Mouse (Mus musculus) liver, embryonic 13.5 days (tissue): Measurements from ENCODE around the gene Spg7. TPM values are rescaled to one million over a fixed set of nuclear protein-coding genes. Genes with fewer than 3 reads are reported as not detected.
"Not testable (repeated sequence)": the region's sequence is repeated elsewhere in the genome, so short reads cannot be mapped to it uniquely, and the experiment has no call there.

Source experiments
- ATAC-seq: fragments of 200-750 bp; cut with Nextera tagmentation; 2 replicates; pipeline ENCODE4 v1.8.0; 2017; ENCODE audit warnings: low read depth, mild to moderate bottlenecking, moderate number of reproducible peaks, moderate library complexity
- DNase-seq: peaks from one replicate; pipeline ENCODE4 v3.0.0; 2022
- H3K27ac ChIP-seq: fragments of 300-500 bp; sonication (generic); 2 replicates; pipeline ENCODE4 v1.5.1; 2015; ENCODE audit warnings: moderate library complexity, mild to moderate bottlenecking, inconsistent platforms
- H3K27me3 ChIP-seq: fragments of 300-500 bp; sonication (generic); 2 replicates; pipeline ENCODE4 v1.6.1; 2015; ENCODE audit warnings: mild to moderate bottlenecking, inconsistent platforms
- H3K36me3 ChIP-seq: fragments of 300-500 bp; sonication (generic); 2 replicates; pipeline ENCODE4 v1.6.1; 2015; ENCODE audit warnings: mild to moderate bottlenecking, inconsistent platforms
- H3K4me1 ChIP-seq: fragments of 300-500 bp; sonication (generic); replicated peaks from 2 replicates; pipeline ENCODE4 v1.6.1; 2015; ENCODE audit warnings: inconsistent platforms
- H3K4me2 ChIP-seq: fragments of 300-500 bp; sonication (generic); 2 replicates; pipeline ENCODE4 v1.6.1; 2015; ENCODE audit warnings: inconsistent platforms, mild to moderate bottlenecking, moderate library complexity
- H3K4me3 ChIP-seq: fragments of 300-500 bp; sonication (generic); replicated peaks from 2 replicates; pipeline ENCODE4 v1.5.1; 2015; ENCODE audit warnings: mild to moderate bottlenecking, inconsistent platforms
- H3K9ac ChIP-seq: fragments of 300-500 bp; sonication (generic); 2 replicates; pipeline ENCODE4 v1.6.1; 2015; ENCODE audit warnings: mild to moderate bottlenecking, inconsistent platforms
- H3K9me3 ChIP-seq: fragments of 300-500 bp; sonication (generic); replicated peaks from 2 replicates; pipeline ENCODE4 v1.6.1; 2016; ENCODE audit warnings: inconsistent platforms
- WGBS: fragments of 180-500 bp; shearing (Covaris S2); methylation state at CpG from one replicate; pipeline ENCODE4 v1.1.7; 2015; ENCODE audit not compliant: insufficient replicate concordance; 5-methylcytosine and 5-hydroxymethylcytosine counted together
- polyA plus RNA-seq: library from polyadenylated mRNA; unstranded; fragments of >200 nt; fragmentation: Nextera tagmentation; extraction: Ambion mirVana; gene quantifications from 2 replicates; pipeline ENCODE4 v1.2.1, GENCODE M21; 2015

Spg7 gene
- polyA plus RNA-seq, 1 experiment from 2014 or later = 25.3 TPM

DNA sequence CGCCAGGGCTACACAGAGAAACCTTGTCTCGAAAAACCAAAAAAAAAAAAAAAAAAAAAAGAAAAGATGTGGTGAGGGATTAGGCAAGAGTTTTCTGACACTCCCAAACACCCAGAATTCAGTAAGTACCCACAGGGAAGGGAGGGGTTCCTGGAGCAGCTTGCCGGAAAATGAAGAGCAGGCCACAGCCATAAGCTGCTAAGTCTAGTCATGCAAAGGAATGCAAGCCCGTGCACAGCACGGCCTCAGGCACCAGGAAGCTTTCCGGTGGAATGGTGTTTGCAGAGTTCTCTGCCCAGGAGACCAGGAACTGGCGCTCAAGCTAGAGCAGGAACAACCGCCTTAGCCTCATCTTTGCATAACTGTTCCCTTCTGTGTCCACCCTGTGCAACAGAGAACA lies 37.5 kb downstream of the Spg7 start:
- no peaks in the 10 kb centered on the region for H3K27me3 ChIP-seq
- no peak overlapping the region for H3K4me3 ChIP-seq
- ATAC-seq (no peak), DNase-seq (no peak)
- H3K36me3 ChIP-seq = peaks cover 49% of the 10 kb centered on the region
- WGBS = 62% methylated on average over 8 of the region's 8 CpGs
- no peak overlapping the region for H3K9ac ChIP-seq
- no peaks in the 10 kb centered on the region for H3K9me3 ChIP-seq
- H3K27ac ChIP-seq = 0 out of 2 replicates have a peak overlapping the region, but pooled peaks have one; percentile 18
- H3K4me2 ChIP-seq = no peak overlapping the region
- H3K4me1 ChIP-seq = peaks cover 26% of the 10 kb centered on the region

GRCm38 (mm10) chr8:123101244-123101643 lies 38.5 kb downstream of the Spg7 start:
- Histone ChIP-seq H3K4me2 (peak overlapping the region; percentile 75), H3K36me3 (peaks cover 48% of the 10 kb centered on the region), H3K9me3 (no peaks in the 10 kb centered on the region), H3K4me3 (0 out of 2 replicates have a peak overlapping the region, but pooled peaks have one; percentile 73), H3K27me3 (no peaks in the 10 kb centered on the region), H3K27ac (peak overlapping the region; percentile 18; the same call in 1 of the 2 replicates), H3K9ac (peak overlapping the region; percentile 96; the same call in 1 of the 2 replicates), H3K4me1 (peaks cover 26% of the 10 kb centered on the region)
- ATAC-seq (no peak), DNase-seq (no peak)
- 72% methylated on average over 4 of the region's 4 CpGs for WGBS

DNA sequence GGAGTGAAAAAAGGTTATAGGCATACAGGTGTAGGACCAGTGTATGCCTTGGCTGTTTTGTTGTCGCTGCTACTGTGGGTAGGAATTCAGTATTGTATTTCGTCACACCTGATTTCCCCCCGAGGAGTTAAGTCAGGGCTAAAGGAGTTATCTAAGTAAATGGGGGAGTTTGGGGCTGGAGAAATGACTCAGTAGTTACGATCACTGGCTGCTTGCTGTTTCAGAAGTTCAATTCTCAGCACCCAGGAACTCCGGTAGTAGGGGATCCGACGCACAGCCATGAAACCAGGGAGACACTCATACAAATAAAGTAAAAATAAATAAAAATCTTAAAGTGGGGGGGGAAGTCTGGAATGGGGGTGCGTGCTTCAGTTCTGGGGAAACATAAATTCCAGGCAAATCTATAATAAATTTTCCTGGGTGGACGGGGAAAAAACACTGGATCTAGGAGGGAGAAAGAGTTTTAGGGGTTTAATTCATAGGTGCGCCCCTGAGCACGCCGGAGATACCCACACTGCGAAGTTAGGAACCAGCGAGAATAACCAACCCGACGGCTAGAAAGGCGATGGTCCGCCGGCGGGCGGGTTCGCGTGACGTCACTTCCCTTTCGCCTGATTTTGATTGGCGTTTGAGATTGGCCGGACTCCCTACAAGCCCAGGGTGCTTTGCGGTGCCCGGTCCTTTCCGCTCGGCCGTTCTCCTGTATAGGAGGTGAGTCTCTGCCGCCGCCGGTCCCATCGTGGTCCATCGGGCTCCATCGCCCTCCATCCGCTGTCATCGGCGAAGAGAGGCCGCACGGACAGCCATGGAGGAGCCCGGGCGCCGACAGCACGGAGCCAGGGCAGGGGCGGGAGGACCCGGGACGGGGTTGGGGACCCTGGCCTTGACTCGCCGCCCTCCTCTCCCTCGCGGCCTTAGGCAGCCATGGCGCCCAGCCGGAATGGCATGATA lies 39.3 kb downstream of the Spg7 start, which contains the start of gene Rpl13:
Rpl13 (plus strand) TSS at position 616 of the 951 bp plus-strand sequence.
- Histone ChIP-seq H3K27me3 (no peaks in the 10 kb centered on the region), H3K27ac (peak within 1 kb of the TSS; percentile 90), H3K4me3 (peak within 1 kb of the TSS; percentile 73), H3K9ac (peak within 1 kb of the TSS; percentile 96), H3K4me2 (peak within 1 kb of the TSS; percentile 75), H3K4me1 (peaks cover 26% of the 10 kb centered on the region), H3K36me3 (peaks cover 45% of the 10 kb centered on the region), H3K9me3 (no peaks in the 10 kb centered on the region)
- DNase-seq (peak; percentile 92), ATAC-seq (peak; percentile 91)
- under 1% methylated on average over 55 of the region's 56 CpGs for WGBS

DNA sequence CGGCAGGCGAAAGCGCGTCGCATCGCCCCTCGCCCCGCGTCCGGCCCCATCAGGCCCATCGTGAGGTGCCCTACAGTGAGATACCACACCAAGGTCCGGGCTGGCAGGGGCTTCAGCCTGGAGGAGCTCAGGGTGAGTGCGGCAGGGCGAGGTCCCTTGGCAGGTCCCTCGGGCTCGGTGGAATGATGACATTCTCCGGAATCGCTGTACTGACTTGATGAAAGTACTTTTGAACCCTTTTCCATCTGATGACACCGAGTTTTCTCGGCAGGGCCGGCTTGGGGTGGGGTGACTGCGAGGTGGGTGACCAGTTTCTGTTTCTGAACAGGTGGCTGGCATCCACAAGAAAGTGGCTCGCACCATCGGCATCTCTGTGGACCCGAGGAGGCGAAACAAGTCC lies 40.1 kb downstream of the Spg7 start:
- Histone ChIP-seq H3K36me3 (peaks cover 37% of the 10 kb centered on the region), H3K9ac (peak overlapping the region; percentile 96), H3K4me3 (peak overlapping the region; percentile 73), H3K4me2 (peak overlapping the region; percentile 75), H3K4me1 (peaks cover 26% of the 10 kb centered on the region), H3K27ac (peak overlapping the region; percentile 90)
- not testable (repeated sequence) for ATAC-seq, H3K27me3 ChIP-seq, DNase-seq, H3K9me3 ChIP-seq
- under 1% methylated on average over 26 of the region's 26 CpGs for WGBS

GRCm38 (mm10) chr8:123103285-123103684 lies 40.5 kb downstream of the Spg7 start:
- DNase-seq (peak; percentile 23), ATAC-seq (no peak)
- Histone ChIP-seq H3K4me3 (peak overlapping the region; percentile 73), H3K4me1 (peaks cover 26% of the 10 kb centered on the region), H3K9me3 (no peaks in the 10 kb centered on the region), H3K27ac (peak overlapping the region; percentile 90), H3K9ac (peak overlapping the region; percentile 96), H3K27me3 (no peaks in the 10 kb centered on the region), H3K4me2 (peak overlapping the region; percentile 75), H3K36me3 (peaks cover 33% of the 10 kb centered on the region)
- 5% methylated on average over 15 of the region's 15 CpGs for WGBS

GRCm38 (mm10) chr8:123104046-123104767 lies 41.5 kb downstream of the Spg7 start:
- no peak for ATAC-seq
- peak overlapping the region; percentile 90 for H3K27ac ChIP-seq
- no peaks in the 10 kb centered on the region for H3K9me3 ChIP-seq
- DNase-seq = no peak
- H3K27me3 ChIP-seq = no peaks in the 10 kb centered on the region
- H3K4me2 ChIP-seq = peak overlapping the region; percentile 75
- 66% methylated on average over 6 of the region's 6 CpGs for WGBS
- H3K4me1 ChIP-seq = peaks cover 26% of the 10 kb centered on the region
- H3K36me3 ChIP-seq = peaks cover 29% of the 10 kb centered on the region
- H3K4me3 ChIP-seq = peak overlapping the region; percentile 73
- H3K9ac ChIP-seq = peak overlapping the region; percentile 96

DNA sequence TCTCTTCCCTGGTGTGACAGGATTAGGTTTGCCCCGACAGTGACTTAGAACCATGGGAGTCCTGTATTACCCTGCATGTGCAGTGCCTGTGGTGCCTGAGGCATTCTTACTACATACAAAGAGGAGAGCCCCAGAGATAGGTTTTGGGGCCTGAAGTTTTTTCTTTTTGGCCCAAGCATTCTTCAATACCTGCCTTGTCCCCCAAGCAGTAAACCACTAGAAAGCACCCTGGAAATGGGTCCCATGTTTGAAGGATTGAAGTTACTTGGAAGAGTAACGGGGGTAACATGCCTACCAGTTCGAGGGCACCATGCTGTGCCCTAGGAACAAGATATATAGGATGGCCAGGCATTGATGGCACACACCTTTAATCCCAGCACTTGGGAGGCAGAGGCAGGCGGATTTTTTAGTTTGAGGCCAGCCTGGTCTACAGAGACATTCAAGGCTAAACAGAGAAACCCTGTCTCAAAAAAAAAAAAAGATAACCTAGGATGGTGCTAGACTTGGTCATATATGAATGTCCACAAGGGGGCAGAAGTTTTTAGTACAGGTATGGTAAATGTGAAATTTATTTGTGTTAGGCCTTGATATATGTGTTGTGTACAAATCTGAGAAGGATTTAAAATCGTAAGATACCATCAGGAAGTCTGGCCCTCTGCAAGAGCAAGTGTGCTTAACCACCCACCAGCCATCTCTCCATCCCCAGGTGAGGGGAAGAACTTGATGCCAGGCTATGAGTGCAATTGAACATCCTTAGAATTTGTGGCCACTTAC lies 43.0 kb downstream of the Spg7 start:
- no peak overlapping the region for H3K4me2 ChIP-seq
- no peaks in the 10 kb centered on the region for H3K27me3 ChIP-seq
- WGBS = 44% methylated on average over 5 of the region's 5 CpGs
- no peak overlapping the region; the same call in 1 of the 2 replicates for H3K27ac ChIP-seq
- peaks cover 29% of the 10 kb centered on the region for H3K36me3 ChIP-seq
- H3K4me3 ChIP-seq = no peak overlapping the region
- DNase-seq (no peak), ATAC-seq (no peak)
- H3K9ac ChIP-seq = no peak overlapping the region
- H3K4me1 ChIP-seq = peaks cover 24% of the 10 kb centered on the region
- no peaks in the 10 kb centered on the region for H3K9me3 ChIP-seq

DNA sequence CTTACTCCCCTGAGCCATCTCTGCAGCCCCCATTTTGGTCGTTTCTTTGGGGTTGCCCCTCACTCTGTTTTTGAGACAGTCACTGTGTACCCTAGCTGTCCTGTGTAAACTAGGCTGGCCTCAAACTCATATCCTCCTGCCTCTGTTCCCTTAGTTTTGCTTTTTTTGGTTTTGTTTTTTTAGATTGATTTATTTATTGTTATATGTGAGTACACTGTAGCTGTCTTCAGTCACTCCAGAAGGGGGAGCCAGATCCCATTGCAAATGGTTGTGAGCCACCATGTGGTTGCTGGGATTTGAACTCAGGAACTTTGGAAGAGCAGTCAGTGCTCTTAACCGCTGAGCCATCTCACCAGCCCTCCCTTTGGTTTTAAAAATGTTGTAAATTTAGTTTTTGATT lies 43.8 kb downstream of the Spg7 start:
- 46% methylated on average over 2 of the region's 2 CpGs for WGBS
- H3K4me2 ChIP-seq = no peak overlapping the region

DNA sequence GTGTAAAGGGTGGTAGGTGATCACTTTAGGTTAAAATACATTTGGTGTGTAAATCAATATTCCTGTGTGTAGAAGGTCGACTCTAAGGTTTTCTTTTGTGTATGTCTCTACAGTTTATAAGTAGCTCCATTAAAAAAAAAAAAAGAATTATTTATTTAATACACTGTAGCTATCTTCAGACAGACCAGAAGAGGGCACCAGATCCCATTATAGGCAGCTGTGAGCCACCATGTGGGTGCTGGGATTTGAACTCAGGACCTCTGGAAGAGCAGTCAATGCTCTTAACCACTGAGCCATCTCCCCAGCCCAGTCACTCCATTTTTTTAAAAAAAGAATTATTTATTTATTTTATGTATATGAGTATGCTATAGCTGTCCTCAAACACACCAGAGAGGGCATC lies 45.3 kb downstream of the Spg7 start:
- Histone ChIP-seq H3K4me1 (peaks cover 24% of the 10 kb centered on the region), H3K27me3 (0 out of 2 replicates have a peak, but pooled peaks cover 4% of the 10 kb centered on the region), H3K36me3 (peaks cover 27% of the 10 kb centered on the region), H3K27ac (no peak overlapping the region), H3K9me3 (no peaks in the 10 kb centered on the region), H3K4me3 (no peak overlapping the region), H3K4me2 (no peak overlapping the region), H3K9ac (no peak overlapping the region)
- WGBS = 45% methylated on average over 1 of the region's 1 CpGs
- ATAC-seq (no peak), DNase-seq (no peak)

More for the DNA sequence above, 43.8 kb downstream of the Spg7 start:
- Histone ChIP-seq H3K27ac (no peak overlapping the region), H3K4me3 (no peak overlapping the region), H3K4me1 (peaks cover 27% of the 10 kb centered on the region), H3K36me3 (peaks cover 29% of the 10 kb centered on the region), H3K27me3 (0 out of 2 replicates have a peak, but pooled peaks cover 4% of the 10 kb centered on the region), H3K9me3 (no peaks in the 10 kb centered on the region), H3K9ac (no peak overlapping the region)
- ATAC-seq = no peak
- peak; percentile 29 for DNase-seq

GRCm38 (mm10) chr8:123108953-123109352 lies 46.2 kb downstream of the Spg7 start:
- peaks cover 22% of the 10 kb centered on the region for H3K4me1 ChIP-seq
- H3K9me3 ChIP-seq = no peaks in the 10 kb centered on the region
- H3K27ac ChIP-seq = no peak overlapping the region
- peaks cover 18% of the 10 kb centered on the region for H3K36me3 ChIP-seq
- no peak overlapping the region for H3K9ac ChIP-seq
- WGBS = 76% methylated on average over 5 of the region's 5 CpGs
- no peak overlapping the region for H3K4me2 ChIP-seq
- ATAC-seq = no peak
- no peak for DNase-seq
- H3K27me3 ChIP-seq = 0 out of 2 replicates have a peak, but pooled peaks cover 4% of the 10 kb centered on the region
- H3K4me3 ChIP-seq = no peak overlapping the region
